Mouse (Mus musculus): ENCODE results near the gene Apom. TPM values are rescaled to one million over a fixed set of nuclear protein-coding genes. Genes with fewer than 3 reads are reported as not detected.

Apom gene
- polyA plus RNA-seq, 1 experiment from 2014 or later, result 0.75 TPM

- Histone ChIP-seq H3K4me1 (ENCODE audit: control insufficient read depth, insufficient read depth, low read length) (peaks cover 9% of the 10 kb centered on the region; the same call in 1 of the 2 replicates), H3K4me2 (ENCODE audit: low read depth, low read length) (no peak overlapping the region), H3K9ac (replicated peaks; ENCODE audit: low read depth, low read length) (no peak overlapping the region), H3K36me3 (ENCODE audit: control insufficient read depth, insufficient read depth, low read length) (no peaks in the 10 kb centered on the region), H3K27me3 (ENCODE audit: control insufficient read depth, insufficient read depth, low read length) (no peaks in the 10 kb centered on the region), H3K9me3 (ENCODE audit: control insufficient read depth, low read length) (no peaks in the 10 kb centered on the region), H3K27ac (ENCODE audit: low read depth, low read length) (no peak overlapping the region), H3K4me3 (ENCODE audit: low read depth, low read length) (no peak overlapping the region)
- 25% methylated on average over 4 of the region's 4 CpGs for WGBS
- ATAC-seq (ENCODE audit: low read depth), result no peak
Observed at GRCm38 (mm10) chr17:35168541-35169207, 36.8 kb upstream of the Apom start.

- Histone ChIP-seq H3K27me3 (ENCODE audit: control insufficient read depth, insufficient read depth, low read length) (no peaks in the 10 kb centered on the region), H3K9ac (replicated peaks; ENCODE audit: low read depth, low read length) (no peak overlapping the region), H3K9me3 (ENCODE audit: control insufficient read depth, low read length) (no peaks in the 10 kb centered on the region), H3K36me3 (ENCODE audit: control insufficient read depth, insufficient read depth, low read length) (no peaks in the 10 kb centered on the region), H3K4me1 (ENCODE audit: control insufficient read depth, insufficient read depth, low read length) (peaks cover 14% of the 10 kb centered on the region), H3K4me2 (ENCODE audit: low read depth, low read length) (no peak overlapping the region), H3K27ac (ENCODE audit: low read depth, low read length) (no peak overlapping the region), H3K4me3 (ENCODE audit: low read depth, low read length) (no peak overlapping the region)
- ATAC-seq (ENCODE audit: low read depth), result no peak
- WGBS, result 88% methylated on average over 7 of the region's 7 CpGs
Observed at GRCm38 (mm10) chr17:35167794-35168193, 35.9 kb upstream of the Apom start.

GRCm38 (mm10) chr17:35166352-35167035 lies 34.6 kb upstream of the Apom start:
- peak overlapping the region; percentile 89; the same call in 1 of the 2 replicates for H3K4me3 ChIP-seq (ENCODE audit: low read depth, low read length)
- peak overlapping the region; percentile 88 for H3K27ac ChIP-seq (ENCODE audit: low read depth, low read length)
- peaks cover 26% of the 10 kb centered on the region for H3K4me1 ChIP-seq (ENCODE audit: control insufficient read depth, insufficient read depth, low read length)
- peak overlapping the region; percentile 54 for H3K9ac ChIP-seq (replicated peaks; ENCODE audit: low read depth, low read length)
- H3K4me2 ChIP-seq (ENCODE audit: low read depth, low read length), result peak overlapping the region; percentile 71
- 48% methylated on average over 8 of the region's 8 CpGs for WGBS
- H3K9me3 ChIP-seq (ENCODE audit: control insufficient read depth, low read length), result no peaks in the 10 kb centered on the region
- ATAC-seq (ENCODE audit: low read depth), result peak; percentile 6; the same call in 1 of the 2 replicates
- H3K27me3 ChIP-seq (ENCODE audit: control insufficient read depth, insufficient read depth, low read length), result no peaks in the 10 kb centered on the region
- H3K36me3 ChIP-seq (ENCODE audit: control insufficient read depth, insufficient read depth, low read length), result peaks cover 5% of the 10 kb centered on the region; the same call in 1 of the 2 replicates

GRCm38 (mm10) chr17:35165451-35166155 lies 33.8 kb upstream of the Apom start:
- H3K9ac ChIP-seq (replicated peaks; ENCODE audit: low read depth, low read length), result peak overlapping the region; percentile 54
- peak overlapping the region; percentile 89 for H3K4me3 ChIP-seq (ENCODE audit: low read depth, low read length)
- peak overlapping the region; percentile 71 for H3K4me2 ChIP-seq (ENCODE audit: low read depth, low read length)
- 23% methylated on average over 12 of the region's 12 CpGs for WGBS
- peaks cover 14% of the 10 kb centered on the region; the same call in 1 of the 2 replicates for H3K36me3 ChIP-seq (ENCODE audit: control insufficient read depth, insufficient read depth, low read length)
- H3K27me3 ChIP-seq (ENCODE audit: control insufficient read depth, insufficient read depth, low read length), result no peaks in the 10 kb centered on the region
- peaks cover 26% of the 10 kb centered on the region for H3K4me1 ChIP-seq (ENCODE audit: control insufficient read depth, insufficient read depth, low read length)
- ATAC-seq (ENCODE audit: low read depth), result peak; percentile 83
- H3K9me3 ChIP-seq (ENCODE audit: control insufficient read depth, low read length), result no peaks in the 10 kb centered on the region
- H3K27ac ChIP-seq (ENCODE audit: low read depth, low read length), result peak overlapping the region; percentile 88

GRCm38 (mm10) chr17:35164568-35165450 lies 33.0 kb upstream of the Apom start, which contains the start of gene Prrc2a:
TSS of gene Prrc2a (minus strand) at chr17:35164897.
- peaks cover 22% of the 10 kb centered on the region for H3K36me3 ChIP-seq (ENCODE audit: control insufficient read depth, insufficient read depth, low read length)

GRCm38 (mm10) chr17:35164218-35164567 lies 32.3 kb upstream of the Apom start:
- H3K9ac ChIP-seq (replicated peaks; ENCODE audit: low read depth, low read length), result peak overlapping the region; percentile 98
- H3K9me3 ChIP-seq (ENCODE audit: control insufficient read depth, low read length), result no peaks in the 10 kb centered on the region
- H3K36me3 ChIP-seq (ENCODE audit: control insufficient read depth, insufficient read depth, low read length), result peaks cover 28% of the 10 kb centered on the region
- no peak; the same call in 1 of the 2 replicates for ATAC-seq (ENCODE audit: low read depth)
- H3K27me3 ChIP-seq (ENCODE audit: control insufficient read depth, insufficient read depth, low read length), result no peaks in the 10 kb centered on the region
- H3K4me2 ChIP-seq (ENCODE audit: low read depth, low read length), result peak overlapping the region; percentile 89
- peak overlapping the region; percentile 92 for H3K27ac ChIP-seq (ENCODE audit: low read depth, low read length)
- H3K4me3 ChIP-seq (ENCODE audit: low read depth, low read length), result peak overlapping the region; percentile 89
- peaks cover 26% of the 10 kb centered on the region for H3K4me1 ChIP-seq (ENCODE audit: control insufficient read depth, insufficient read depth, low read length)
- WGBS, result 0% methylated on average over 26 of the region's 28 CpGs

More at GRCm38 (mm10) chr17:35164568-35165450, 33.0 kb upstream of the Apom start, which contains the start of gene Prrc2a:
- Histone ChIP-seq H3K4me2 (ENCODE audit: low read depth, low read length) (peak within 1 kb of the TSS; percentile 89), H3K27ac (ENCODE audit: low read depth, low read length) (peak within 1 kb of the TSS; percentile 92), H3K27me3 (ENCODE audit: control insufficient read depth, insufficient read depth, low read length) (no peaks in the 10 kb centered on the region), H3K9me3 (ENCODE audit: control insufficient read depth, low read length) (no peaks in the 10 kb centered on the region), H3K4me1 (ENCODE audit: control insufficient read depth, insufficient read depth, low read length) (peaks cover 26% of the 10 kb centered on the region), H3K9ac (replicated peaks; ENCODE audit: low read depth, low read length) (peak within 1 kb of the TSS; percentile 98), H3K4me3 (ENCODE audit: low read depth, low read length) (peak within 1 kb of the TSS; percentile 89)
- under 1% methylated on average over 82 of the region's 89 CpGs for WGBS
- peak; percentile 92 for ATAC-seq (ENCODE audit: low read depth)

- Histone ChIP-seq H3K27me3 (ENCODE audit: control insufficient read depth, insufficient read depth, low read length) (no peaks in the 10 kb centered on the region), H3K36me3 (ENCODE audit: control insufficient read depth, insufficient read depth, low read length) (peaks cover 35% of the 10 kb centered on the region), H3K9me3 (ENCODE audit: control insufficient read depth, low read length) (no peaks in the 10 kb centered on the region), H3K9ac (replicated peaks; ENCODE audit: low read depth, low read length) (peak overlapping the region; percentile 98), H3K4me2 (ENCODE audit: low read depth, low read length) (peak overlapping the region; percentile 89), H3K4me3 (ENCODE audit: low read depth, low read length) (peak overlapping the region; percentile 89), H3K4me1 (ENCODE audit: control insufficient read depth, insufficient read depth, low read length) (peaks cover 26% of the 10 kb centered on the region), H3K27ac (ENCODE audit: low read depth, low read length) (peak overlapping the region; percentile 92)
- WGBS, result 12% methylated on average over 8 of the region's 8 CpGs
- no peak for ATAC-seq (ENCODE audit: low read depth)
Observed at GRCm38 (mm10) chr17:35163326-35164081, 31.7 kb upstream of the Apom start.

- WGBS, result 52% methylated on average over 12 of the region's 12 CpGs
- no peaks in the 10 kb centered on the region for H3K9me3 ChIP-seq (ENCODE audit: control insufficient read depth, low read length)
- peak overlapping the region; percentile 98 for H3K9ac ChIP-seq (replicated peaks; ENCODE audit: low read depth, low read length)
- no peak for ATAC-seq (ENCODE audit: low read depth)
- no peaks in the 10 kb centered on the region for H3K27me3 ChIP-seq (ENCODE audit: control insufficient read depth, insufficient read depth, low read length)
- peak overlapping the region; percentile 89 for H3K4me3 ChIP-seq (ENCODE audit: low read depth, low read length)
- H3K4me2 ChIP-seq (ENCODE audit: low read depth, low read length), result peak overlapping the region; percentile 89
- H3K4me1 ChIP-seq (ENCODE audit: control insufficient read depth, insufficient read depth, low read length), result peaks cover 26% of the 10 kb centered on the region
- peaks cover 42% of the 10 kb centered on the region for H3K36me3 ChIP-seq (ENCODE audit: control insufficient read depth, insufficient read depth, low read length)
- H3K27ac ChIP-seq (ENCODE audit: low read depth, low read length), result no peak overlapping the region
Observed at GRCm38 (mm10) chr17:35162730-35163129, 30.9 kb upstream of the Apom start.
